Mouse (Mus musculus) MEL (cell line): ENCODE measurements at regions not wholly inside any gene's neighbourhood (a gene's known extent, or its start where the extent isn't known, plus 50 kb on each side); places are given as distances from the start of the nearest gene placed in this dataset.

Source experiments
- DNase-seq: peaks from one replicate; pipeline ENCODE4 v3.0.0; 2011; ENCODE audit warnings: low read depth, low spot score
- H3K27ac ChIP-seq: 2 replicates; pipeline ENCODE4 v1.5.1; 2012; ENCODE audit warnings: low read depth, mild to moderate bottlenecking, control low read depth, low read length, moderate library complexity; ENCODE audit not compliant: control insufficient read depth
- H3K27me3 ChIP-seq, 2 experiments: fragments of 150-350 bp in 1 of 2; sonication (generic) in 1 of 2; 2 replicates each; pipeline ENCODE4 v1.6.1; 2012; ENCODE audit warnings: low read length in 2 of 2, mild to moderate bottlenecking in 2 of 2, improper control_type of control experiment in 1 of 2, moderate library complexity in 1 of 2; ENCODE audit not compliant: insufficient read depth in 2 of 2, control insufficient read depth in 1 of 2
- H3K36me3 ChIP-seq, 2 experiments: 2 replicates each; pipeline ENCODE4 v1.6.1; 2012 to 2014; ENCODE audit warnings: low read length in 2 of 2, improper control_type of control experiment in 1 of 2, inconsistent platforms in 1 of 2, mild to moderate bottlenecking in 1 of 2; ENCODE audit not compliant: insufficient read depth in 2 of 2, control insufficient read depth in 1 of 2
- H3K4me1 ChIP-seq, 2 experiments: fragments of 150-350 bp in 1 of 2; sonication (generic) in 1 of 2; 2 replicates each; pipeline ENCODE4 v1.6.1; 2012; ENCODE audit warnings: low read length in 2 of 2, improper control_type of control experiment in 1 of 2, mild to moderate bottlenecking in 1 of 2; ENCODE audit not compliant: insufficient read depth in 2 of 2, control insufficient read depth in 1 of 2
- H3K4me3 ChIP-seq, 2 experiments: fragments of 150-350 bp in 1 of 2; sonication (generic) in 1 of 2; 2 replicates each; pipeline ENCODE4 v1.5.1; 2012; ENCODE audit warnings: low read depth in 2 of 2, low read length in 2 of 2, mild to moderate bottlenecking in 2 of 2, moderate library complexity in 2 of 2, control low read depth in 1 of 2, improper control_type of control experiment in 1 of 2; ENCODE audit not compliant: control insufficient read depth in 1 of 2, insufficient read depth in 1 of 2
- H3K79me2 ChIP-seq: 2 replicates; pipeline ENCODE4 v1.6.1; 2012; ENCODE audit warnings: mild to moderate bottlenecking, low read length, moderate library complexity; ENCODE audit not compliant: control insufficient read depth, poor library complexity, insufficient read depth
- H3K9ac ChIP-seq: 2 replicates; pipeline ENCODE4 v1.6.1; 2012; ENCODE audit warnings: low read depth, mild to moderate bottlenecking, control low read depth, low read length, moderate library complexity; ENCODE audit not compliant: control insufficient read depth, poor library complexity, severe bottlenecking
- H3K9me3 ChIP-seq: fragments of 150-350 bp; sonication (generic); replicated peaks from 2 replicates; pipeline ENCODE4 v1.6.1; 2012; ENCODE audit warnings: mild to moderate bottlenecking, low read length, improper control_type of control experiment, moderate library complexity; ENCODE audit not compliant: insufficient read depth
- BHLHE40 ChIP-seq: IDR thresholded peaks from 2 replicates; pipeline ENCODE4 v1.6.1; 2012; ENCODE audit warnings: low read depth, mild to moderate bottlenecking, inconsistent platforms, low read length, improper control_type of control experiment, borderline replicate concordance
- CHD2 ChIP-seq: IDR thresholded peaks from 2 replicates; pipeline ENCODE4 v1.6.1; 2011; ENCODE audit warnings: low read length, improper control_type of control experiment
- CTCF ChIP-seq, 3 experiments: IDR thresholded peaks in 2 of 3; conservative IDR thresholded peaks in 1 of 3; 2 replicates each; pipeline ENCODE4 v1.5.1; 2011 to 2012; ENCODE audit warnings: low read length in 3 of 3, low read depth in 2 of 3, mild to moderate bottlenecking in 2 of 3, improper control_type of control experiment in 1 of 3, inconsistent platforms in 1 of 3, mixed read lengths in 1 of 3, moderate library complexity in 1 of 3; ENCODE audit not compliant: control insufficient read depth in 1 of 3, insufficient read depth in 1 of 3, poor library complexity in 1 of 3, severe bottlenecking in 1 of 3
- E2F4 ChIP-seq: IDR thresholded peaks from 2 replicates; pipeline ENCODE4 v1.6.1; 2011; ENCODE audit warnings: low read depth, low read length, improper control_type of control experiment, borderline replicate concordance
- ELF1 ChIP-seq: IDR thresholded peaks from 2 replicates; pipeline ENCODE4 v1.6.1; 2014; ENCODE audit warnings: low read depth, mild to moderate bottlenecking, inconsistent platforms, low read length, improper control_type of control experiment, moderate library complexity
- EP300 ChIP-seq, 2 experiments: IDR thresholded peaks; 2 replicates each; pipeline ENCODE4 v1.6.1; 2011; ENCODE audit warnings: improper control_type of control experiment in 2 of 2, low read length in 2 of 2, low read depth in 1 of 2, mild to moderate bottlenecking in 1 of 2
- ETS1 ChIP-seq: IDR thresholded peaks from 2 replicates; pipeline ENCODE4 v1.6.1; 2012; ENCODE audit warnings: low read depth, mild to moderate bottlenecking, inconsistent platforms, low read length, improper control_type of control experiment, moderate library complexity
- GABPA ChIP-seq: IDR thresholded peaks from 2 replicates; pipeline ENCODE4 v1.6.1; 2012; ENCODE audit warnings: low read depth, mild to moderate bottlenecking, inconsistent platforms, low read length, improper control_type of control experiment, moderate library complexity
- KAT2A ChIP-seq: conservative IDR thresholded peaks from 2 replicates; pipeline ENCODE4 v1.6.1; 2012; ENCODE audit warnings: low read depth, low read length, improper control_type of control experiment, inconsistent platforms
- MAFK ChIP-seq: IDR thresholded peaks from 2 replicates; pipeline ENCODE4 v1.6.1; 2011; ENCODE audit warnings: low read depth, mild to moderate bottlenecking, low read length, improper control_type of control experiment, borderline replicate concordance
- MAZ ChIP-seq: IDR thresholded peaks from 2 replicates; pipeline ENCODE4 v1.6.1; 2012; ENCODE audit warnings: low read depth, mild to moderate bottlenecking, inconsistent platforms, low read length, improper control_type of control experiment
- MEF2A ChIP-seq: IDR thresholded peaks from 2 replicates; pipeline ENCODE4 v1.6.1; 2014; ENCODE audit warnings: low read depth, mild to moderate bottlenecking, inconsistent platforms, low read length, improper control_type of control experiment; ENCODE audit not compliant: poor library complexity, insufficient replicate concordance, severe bottlenecking; ENCODE audit errors: extremely low read depth
- NELFE ChIP-seq: IDR thresholded peaks from 2 replicates; pipeline ENCODE4 v1.6.1; 2011; ENCODE audit warnings: low read depth, low read length, improper control_type of control experiment
- POLR2A ChIP-seq, 2 experiments: IDR thresholded peaks; 2 replicates each; pipeline ENCODE4 v1.6.1; 2011 to 2012; ENCODE audit warnings: low read length in 2 of 2, mild to moderate bottlenecking in 2 of 2, control low read depth in 1 of 2, improper control_type of control experiment in 1 of 2, low read depth in 1 of 2, moderate library complexity in 1 of 2; ENCODE audit not compliant: control insufficient read depth in 1 of 2, insufficient read depth in 1 of 2, poor library complexity in 1 of 2
- POLR2AphosphoS2 ChIP-seq: IDR thresholded peaks from 2 replicates; pipeline ENCODE4 v1.6.1; 2011; ENCODE audit warnings: low read length, improper control_type of control experiment
- RAD21 ChIP-seq: IDR thresholded peaks from 2 replicates; pipeline ENCODE4 v1.6.1; 2011; ENCODE audit warnings: mild to moderate bottlenecking, low read depth, low read length, improper control_type of control experiment
- RCOR1 ChIP-seq: IDR thresholded peaks from 2 replicates; pipeline ENCODE4 v1.6.1; 2012; ENCODE audit warnings: low read depth, mild to moderate bottlenecking, inconsistent platforms, low read length, improper control_type of control experiment
- SIN3A ChIP-seq: IDR thresholded peaks from 2 replicates; pipeline ENCODE4 v1.6.1; 2012; ENCODE audit warnings: low read length, improper control_type of control experiment, inconsistent platforms
- SMC3 ChIP-seq: IDR thresholded peaks from 2 replicates; pipeline ENCODE4 v1.6.1; 2011; ENCODE audit warnings: low read depth, low read length, improper control_type of control experiment
- TAL1 ChIP-seq: IDR thresholded peaks from 2 replicates; pipeline ENCODE4 v1.6.1; 2012; ENCODE audit warnings: mild to moderate bottlenecking, inconsistent platforms, low read length, moderate library complexity, mixed read lengths
- TBP ChIP-seq: IDR thresholded peaks from 2 replicates; pipeline ENCODE4 v1.8.0; 2011; ENCODE audit warnings: low read depth, low read length, improper control_type of control experiment
- UBTF ChIP-seq: IDR thresholded peaks from 2 replicates; pipeline ENCODE4 v1.6.1; 2012; ENCODE audit warnings: low read depth, mild to moderate bottlenecking, inconsistent platforms, low read length, improper control_type of control experiment, moderate library complexity, borderline replicate concordance; ENCODE audit not compliant: insufficient read depth
- USF1 ChIP-seq: IDR thresholded peaks from 2 replicates; pipeline ENCODE4 v1.6.1; 2014; ENCODE audit warnings: low read depth, mild to moderate bottlenecking, inconsistent platforms, low read length, improper control_type of control experiment, moderate library complexity
- USF2 ChIP-seq, 2 experiments: IDR thresholded peaks; 2 replicates each; pipeline ENCODE4 v1.6.1; 2011 to 2012; ENCODE audit warnings: improper control_type of control experiment in 2 of 2, low read length in 2 of 2, borderline replicate concordance in 1 of 2, inconsistent platforms in 1 of 2, low read depth in 1 of 2, mild to moderate bottlenecking in 1 of 2; ENCODE audit not compliant: insufficient read depth in 1 of 2
- ZC3H11A ChIP-seq: IDR thresholded peaks from 2 replicates; pipeline ENCODE4 v1.6.1; 2012; ENCODE audit warnings: low read depth, mild to moderate bottlenecking, inconsistent platforms, low read length, improper control_type of control experiment

- TF ChIP-seq EP300 (IDR thresholded peaks at IDR 0.05; ENCODE audit: low read depth in 1 of 2, low read length in 2 of 2) = no peak
- no peak for TF ChIP-seq ETS1
These were observed 389.7 kb upstream of the Robo2 start (continued) for GRCm38 (mm10) chr16:74801296-74801695.

DNA sequence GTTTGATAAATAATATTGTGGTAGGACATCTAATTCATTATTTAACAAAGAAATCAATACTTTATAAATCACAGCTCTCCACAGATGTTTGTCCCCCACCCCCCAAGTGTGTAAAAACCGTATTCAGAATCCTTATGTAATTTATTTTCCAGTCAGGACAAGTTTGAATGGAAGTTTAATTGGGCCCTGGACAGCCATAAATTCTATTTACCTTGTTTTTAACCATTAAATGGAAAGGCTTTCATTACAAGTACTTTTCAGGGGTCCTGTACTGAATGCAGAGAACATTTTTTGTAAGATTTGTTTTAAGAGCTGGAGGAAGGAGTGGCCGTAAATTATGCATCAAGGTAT lies 384.7 kb upstream of the Robo2 start:
- H3K9me3 ChIP-seq = no peaks in the 10 kb centered on the region
- H3K4me1 ChIP-seq = no peaks in the 10 kb centered on the region
- H3K27ac ChIP-seq = no peak overlapping the region
- DNase-seq = no peak
- TF ChIP-seq EP300 (IDR thresholded peaks at IDR 0.05; ENCODE audit: low read depth in 1 of 2, low read length in 2 of 2) (no peak), CHD2 (no peak), RCOR1 (no peak), SIN3A (no peak), TBP (no peak), MAZ (no peak), ELF1 (no peak)
- H3K4me3 ChIP-seq = no peak overlapping the region
- no peaks in the 10 kb centered on the region for H3K36me3 ChIP-seq
- H3K27me3 ChIP-seq = no peaks in the 10 kb centered on the region
- H3K9ac ChIP-seq = no peak overlapping the region
- H3K79me2 ChIP-seq = no peaks in the 10 kb centered on the region

- Histone ChIP-seq H3K79me2 (no peaks in the 10 kb centered on the region), H3K4me1 (no peaks in the 10 kb centered on the region), H3K9ac (no peak overlapping the region), H3K27me3 (no peaks in the 10 kb centered on the region), H3K36me3 (no peaks in the 10 kb centered on the region), H3K4me3 (no peak overlapping the region), H3K27ac (no peak overlapping the region), H3K9me3 (no peaks in the 10 kb centered on the region)
- no peak for TF ChIP-seq POLR2A (IDR thresholded peaks at IDR 0.05; ENCODE audit: control insufficient read depth in 1 of 2, insufficient read depth in 1 of 2, low read depth in 1 of 2, low read length in 2 of 2, poor library complexity in 1 of 2)
- no peak for TF ChIP-seq ELF1
- no peak for TF ChIP-seq TBP
- TF ChIP-seq CTCF (IDR thresholded peaks at IDR 0.05 in 2 of 3, conservative IDR thresholded peaks at IDR 0.05 in 1 of 3; ENCODE audit: control insufficient read depth in 1 of 3, insufficient read depth in 1 of 3, low read depth in 2 of 3, low read length in 3 of 3, poor library complexity in 1 of 3, severe bottlenecking in 1 of 3) = no peak
- TF ChIP-seq ZC3H11A = no peak
- no peak for TF ChIP-seq KAT2A
- TF ChIP-seq MEF2A = no peak
- TF ChIP-seq SMC3 = no peak
- no peak for TF ChIP-seq TAL1
- no peak for TF ChIP-seq MAFK
- no peak for TF ChIP-seq RAD21
- TF ChIP-seq NELFE = no peak
- no peak for TF ChIP-seq GABPA
- no peak for TF ChIP-seq POLR2AphosphoS2
- TF ChIP-seq UBTF = no peak
- no peak for TF ChIP-seq USF2 (IDR thresholded peaks at IDR 0.05; ENCODE audit: borderline replicate concordance in 1 of 2, insufficient read depth in 1 of 2, low read depth in 1 of 2, low read length in 2 of 2)
- TF ChIP-seq USF1 = no peak
- no peak for TF ChIP-seq SIN3A
- TF ChIP-seq BHLHE40 = no peak
- TF ChIP-seq E2F4 = no peak
- no peak for DNase-seq
These were observed 384.0 kb upstream of the Robo2 start for GRCm38 (mm10) chr16:74795360-74796302.
